Mouse (Mus musculus) neural tube, embryonic 11.5 days (tissue): ENCODE results near the gene Gpr183. TPM values are rescaled to one million over a fixed set of nuclear protein-coding genes. Genes with fewer than 3 reads are reported as not detected.

Source experiments
- polyA plus RNA-seq: library from polyadenylated mRNA; unstranded; fragments of >200 nt; fragmentation: Nextera tagmentation; extraction: Ambion mirVana; gene quantifications from 2 replicates; pipeline ENCODE4 v1.2.1, GENCODE M21; 2014

The Gpr183 gene
- polyA plus RNA-seq, 1 experiment from 2014 or later: 3.5 TPM

Other genes with a start within 250 kb of the Gpr183 start
- 4.2 and 5.4 TPM in 2 replicates for gene Dock9, start 167.4 kb downstream of the Gpr183 start, polyA plus RNA-seq
- 70.4 and 71.1 TPM in 2 replicates for gene Ubac2, start 86.6 kb downstream of the Gpr183 start, polyA plus RNA-seq
- gene Gpr18, start 49.4 kb downstream of the Gpr183 start, polyA plus RNA-seq: 0.15 and 0.16 TPM in 2 replicates
- gene Timm8a2, start 69.5 kb upstream of the Gpr183 start, polyA plus RNA-seq: not detected in 2 replicates
- gene Tm9sf2, start 141.8 kb upstream of the Gpr183 start, polyA plus RNA-seq: 132 and 136 TPM in 2 replicates
- 19.2 and 20.0 TPM in 2 replicates for gene Clybl, start 216.5 kb upstream of the Gpr183 start, polyA plus RNA-seq